ENCODE assay signal across 8 mouse cellular contexts in the genomic region with DNA sequence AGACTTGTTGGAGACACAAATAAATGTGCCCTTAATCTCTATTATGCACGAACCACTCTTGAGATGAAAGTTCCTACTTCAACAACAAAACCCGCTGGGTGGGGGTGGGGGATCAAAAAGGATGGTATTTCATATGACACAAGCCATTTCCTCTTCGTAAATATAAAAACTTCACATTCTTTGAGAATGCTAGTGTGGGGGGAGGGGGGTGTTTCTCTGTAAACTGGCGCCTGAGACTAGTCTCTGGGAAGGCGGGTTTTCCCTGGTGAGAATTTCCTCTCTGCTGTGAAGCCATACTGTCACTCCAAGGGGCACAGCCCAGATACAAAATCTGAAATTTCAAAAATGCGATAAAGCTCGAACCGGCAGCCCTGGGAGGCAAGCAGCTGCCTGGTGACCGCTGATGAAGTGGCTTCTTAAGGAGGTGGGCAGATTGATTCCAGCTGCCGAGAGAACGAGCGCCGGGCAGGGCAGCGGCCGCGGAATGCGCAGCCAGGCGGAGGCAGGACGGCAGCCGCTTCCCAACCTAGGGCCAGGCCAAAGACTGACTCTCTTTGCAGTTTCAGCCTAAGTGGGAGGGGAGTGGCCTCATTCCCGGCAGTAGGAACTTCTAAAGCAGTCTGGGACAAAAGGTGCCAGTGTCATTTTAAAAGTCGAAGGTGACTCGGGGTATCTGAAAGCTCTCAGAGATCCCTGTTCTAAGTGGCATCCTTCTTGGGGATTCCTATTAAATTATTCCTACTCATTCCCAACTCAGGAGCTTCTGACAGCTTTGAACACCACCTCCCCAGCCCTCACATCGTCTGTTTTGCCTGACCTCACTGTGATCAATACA. TPM values are rescaled to one million over a fixed set of nuclear protein-coding genes. Genes with fewer than 3 reads are reported as not detected.
DNase-seq lines count a peak whose midpoint lies in the region; ATAC-seq and TF ChIP-seq lines count a peak whose summit lies in the region.
"Had no signal": no experiment of that assay in that cellular context is flagged by ENCODE, and none has a peak within 500 bp of the region (broad histone marks: within the 10 kb centered on the region; RNA-seq: fewer than 3 reads in every experiment).

No protein-coding gene starts in this region.

- H3K9ac ChIP-seq in intestine, embryonic 16.5 days (ENCODE audit: low read depth, low read length), result peak overlapping the region; percentile 73
- peak overlapping the region; percentile 59 for H3K9ac ChIP-seq in liver, postnatal 0 days (replicated peaks)
- peak overlapping the region; percentile 21; the same call in 1 of the 2 replicates for H3K9ac ChIP-seq in neural tube, embryonic 15.5 days (replicated peaks)

- ATAC-seq in intestine, embryonic 16.5 days, result peak; percentile 54
- ATAC-seq in liver, postnatal 0 days, result peak; percentile 76
- ATAC-seq in neural tube, embryonic 15.5 days (ENCODE audit: low FRiP score), result no peak

- peak overlapping the region; percentile 97 for H3K4me2 ChIP-seq in intestine, embryonic 16.5 days (ENCODE audit: low read depth, low read length)
- H3K4me2 ChIP-seq in liver, postnatal 0 days (ENCODE audit: low read depth, low read length), result peak overlapping the region; percentile 93
- peak overlapping the region; percentile 97 for H3K4me2 ChIP-seq in neural tube, embryonic 15.5 days

- H3K4me1 ChIP-seq in intestine, embryonic 16.5 days (ENCODE audit: control insufficient read depth, insufficient read depth, low read length), result peaks cover 9% of the 10 kb centered on the region
- peaks cover 20% of the 10 kb centered on the region for H3K4me1 ChIP-seq in liver, postnatal 0 days (ENCODE audit: insufficient read depth)
- peaks cover 30% of the 10 kb centered on the region for H3K4me1 ChIP-seq in neural tube, embryonic 15.5 days

- TF ChIP-seq POLR2A in brain, embryonic 14.5 days (IDR thresholded peaks at IDR 0.05; ENCODE audit: borderline replicate concordance, extremely low read depth, insufficient read depth, insufficient read length, poor library complexity, severe bottlenecking), result no peak

- no peaks in the 10 kb centered on the region for H3K9me3 ChIP-seq in intestine, embryonic 16.5 days (ENCODE audit: control insufficient read depth, low read length)
- no peaks in the 10 kb centered on the region for H3K9me3 ChIP-seq in liver, postnatal 0 days (ENCODE audit: low read length)
- H3K9me3 ChIP-seq in neural tube, embryonic 15.5 days (replicated peaks), result no peaks in the 10 kb centered on the region

- no peak for TF ChIP-seq EP300 in liver, postnatal 0 days (IDR thresholded peaks at IDR 0.05; ENCODE audit: low read depth)

- peak overlapping the region; percentile 63 for H3K27ac ChIP-seq in intestine, embryonic 16.5 days (ENCODE audit: low read length)
- peak overlapping the region; percentile 18; the same call in 1 of the 2 replicates for H3K27ac ChIP-seq in liver, postnatal 0 days (ENCODE audit: low read depth)
- H3K27ac ChIP-seq in neural tube, embryonic 15.5 days (replicated peaks), result peak overlapping the region; percentile 52; the same call in 1 of the 2 replicates

- 1% methylated on average over 24 of the region's 24 CpGs for WGBS in intestine, embryonic 16.5 days
- WGBS in liver, postnatal 0 days (ENCODE audit: insufficient replicate concordance), result 2% methylated on average over 24 of the region's 24 CpGs
- under 1% methylated on average over 24 of the region's 24 CpGs for WGBS in neural tube, embryonic 15.5 days

- H3K36me3 ChIP-seq in intestine, embryonic 16.5 days (ENCODE audit: control insufficient read depth, insufficient read depth, low read length), result no peaks in the 10 kb centered on the region
- H3K36me3 ChIP-seq in liver, postnatal 0 days (replicated peaks; ENCODE audit: insufficient read depth, low read length), result no peaks in the 10 kb centered on the region
- H3K36me3 ChIP-seq in neural tube, embryonic 15.5 days, result no peaks in the 10 kb centered on the region

- DNase-seq in MN1 (ENCODE audit: low spot score), result peak; percentile 61
- DNase-seq in brain, embryonic 14.5 days (ENCODE audit: low read depth), result peak; percentile 59
- DNase-seq in gastrocnemius, postnatal 4 days (ENCODE audit: low spot score in 2 of 2), result peak; percentile 22 to 49
- peak; percentile 37 for DNase-seq in liver, postnatal 0 days
- DNase-seq in layer of hippocampus, adult 9-11 months, result no peak

- no peak for TF ChIP-seq CTCF in brain, embryonic 14.5 days (IDR thresholded peaks at IDR 0.05; ENCODE audit: borderline replicate concordance, extremely low read depth, insufficient read depth, insufficient read length)
- TF ChIP-seq CTCF in liver, postnatal 0 days (IDR thresholded peaks at IDR 0.05; ENCODE audit: low read depth), result no peak

- H3K27me3 ChIP-seq in intestine, embryonic 16.5 days (replicated peaks; ENCODE audit: control insufficient read depth, insufficient read depth, low read length), result 0 out of 2 replicates have a peak, but pooled peaks cover 2% of the 10 kb centered on the region
- H3K27me3 ChIP-seq in liver, postnatal 0 days (ENCODE audit: insufficient read depth, low read length), result peaks cover 36% of the 10 kb centered on the region
- peaks cover 18% of the 10 kb centered on the region for H3K27me3 ChIP-seq in neural tube, embryonic 15.5 days (replicated peaks)

- peak overlapping the region; percentile 74 for H3K4me3 ChIP-seq in intestine, embryonic 16.5 days (ENCODE audit: low read length)
- H3K4me3 ChIP-seq in liver, postnatal 0 days (ENCODE audit: low read depth, low read length), result peak overlapping the region; percentile 63
- peak overlapping the region; percentile 53 for H3K4me3 ChIP-seq in neural tube, embryonic 15.5 days (replicated peaks)
- H3K4me3 ChIP-seq: erythroblast, embryonic 14.5 days had no signal

RNA-seq across cellular contexts. Expression of gene Prkg1, which starts 2.2 kb away (rescaled TPM):
- 1.9 and 4.5 TPM in 2 replicates for polyA plus RNA-seq in brain, embryonic 14.5 days (2012; rRNA removed)
- 10 to 100 TPM; 42.3 to 50.1 TPM for total RNA-seq in gastrocnemius, postnatal 4 days (2021)
- 6.3 and 6.6 TPM in 2 replicates for polyA plus RNA-seq in intestine, embryonic 16.5 days (2015; fragmentation: Nextera tagmentation; extraction: Ambion mirVana)
- polyA plus RNA-seq in liver, postnatal 0 days (2015; fragmentation: Nextera tagmentation; extraction: Ambion mirVana), result 0.69 and 0.74 TPM in 2 replicates
- polyA plus RNA-seq in neural tube, embryonic 15.5 days (2015; fragmentation: Nextera tagmentation; extraction: Ambion mirVana), result 7.8 and 8.1 TPM in 2 replicates
- polyA plus RNA-seq: erythroblast, embryonic 14.5 days had no signal

Comparison
In these comparisons a context has a peak if more than half of its experiments do, and no peak if none do; other contexts are left out.
1. H3K9ac ChIP-seq: peak in every context shown above with its lines; median percentile 73 in intestine, embryonic 16.5 days; 59 in liver, postnatal 0 days; 21 in neural tube, embryonic 15.5 days.